Mouse (Mus musculus) cortical plate, adult 2 months (tissue): ENCODE measurements around the gene D330045A20Rik. TPM values are rescaled to one million over a fixed set of nuclear protein-coding genes. Genes with fewer than 3 reads are reported as not detected.

Source experiments
- H3K27ac ChIP-seq: fragments of 200-500 bp; 2 replicates; pipeline ENCODE4 v1.5.1; 2012; ENCODE audit warnings: low read length, control low read depth, inconsistent platforms; ENCODE audit not compliant: insufficient read depth
- H3K4me1 ChIP-seq: fragments of 200-500 bp; 2 replicates; pipeline ENCODE4 v1.6.1; 2011; ENCODE audit warnings: low read length; ENCODE audit not compliant: control insufficient read depth, insufficient read depth
- H3K4me3 ChIP-seq: fragments of 200-500 bp; 2 replicates; pipeline ENCODE4 v1.5.1; 2011; ENCODE audit warnings: mild to moderate bottlenecking, low read length, control low read depth; ENCODE audit not compliant: insufficient read depth
- CTCF ChIP-seq: fragments of 200-500 bp; IDR thresholded peaks from 2 replicates; pipeline ENCODE4 v1.5.1; 2011; ENCODE audit warnings: mild to moderate bottlenecking, control low read depth, low read length; ENCODE audit not compliant: insufficient read depth; ENCODE audit errors: extremely low read depth
- POLR2A ChIP-seq: fragments of 200-500 bp; IDR thresholded peaks from 2 replicates; pipeline ENCODE4 v1.6.1; 2011; ENCODE audit warnings: mild to moderate bottlenecking, low read length, control low read depth; ENCODE audit not compliant: insufficient read depth; ENCODE audit errors: extremely low read depth
- polyA plus RNA-seq: library from polyadenylated mRNA; depleted of rRNA; stranded (reverse); fragments of >200 nt; gene quantifications from 2 replicates; pipeline ENCODE4 v1.2.3, GENCODE M21; 2012

Gene D330045A20Rik
- polyA plus RNA-seq, 1 experiment: 0.33 TPM

- Histone ChIP-seq H3K27ac (no peak overlapping the region), H3K4me3 (no peak overlapping the region), H3K4me1 (no peaks in the 10 kb centered on the region)
- no peak for TF ChIP-seq CTCF
- TF ChIP-seq POLR2A: no peak
Observed at GRCm38 (mm10) chrX:139525724-139526123, 45.6 kb downstream of the D330045A20Rik start.

- Histone ChIP-seq H3K4me3 (no peak overlapping the region), H3K27ac (no peak overlapping the region), H3K4me1 (no peaks in the 10 kb centered on the region)
- no peak for TF ChIP-seq POLR2A
- TF ChIP-seq CTCF: no peak
Observed at GRCm38 (mm10) chrX:139526984-139527383, 46.8 kb downstream of the D330045A20Rik start.

GRCm38 (mm10) chrX:139529678-139530077 is 49.5 kb downstream of the D330045A20Rik start:
- no peak for TF ChIP-seq POLR2A
- no peak for TF ChIP-seq CTCF

GRCm38 (mm10) chrX:139532293-139532692 is 52.1 kb downstream of the D330045A20Rik start:
- Histone ChIP-seq H3K4me1 (no peaks in the 10 kb centered on the region), H3K4me3 (no peak overlapping the region), H3K27ac (no peak overlapping the region)
- TF ChIP-seq POLR2A: no peak
- no peak for TF ChIP-seq CTCF

More at GRCm38 (mm10) chrX:139529678-139530077, 49.5 kb downstream of the D330045A20Rik start:
- Histone ChIP-seq H3K4me3 (no peak overlapping the region), H3K27ac (no peak overlapping the region), H3K4me1 (no peaks in the 10 kb centered on the region)

GRCm38 (mm10) chrX:139537641-139538397 is 57.7 kb downstream of the D330045A20Rik start:
- Histone ChIP-seq H3K27ac (no peak overlapping the region), H3K4me1 (no peaks in the 10 kb centered on the region), H3K4me3 (no peak overlapping the region)
- no peak for TF ChIP-seq POLR2A

- Histone ChIP-seq H3K4me1 (no peaks in the 10 kb centered on the region), H3K4me3 (no peak overlapping the region), H3K27ac (no peak overlapping the region)
- TF ChIP-seq CTCF (no peak), POLR2A (no peak)
Observed at GRCm38 (mm10) chrX:139543726-139544125, 63.6 kb downstream of the D330045A20Rik start.

- TF ChIP-seq CTCF (no peak), POLR2A (no peak)
- Histone ChIP-seq H3K27ac (no peak overlapping the region), H3K4me1 (no peaks in the 10 kb centered on the region), H3K4me3 (no peak overlapping the region)
Observed at GRCm38 (mm10) chrX:139550456-139550855, 70.3 kb downstream of the D330045A20Rik start.

- no peak overlapping the region for H3K27ac ChIP-seq
- no peaks in the 10 kb centered on the region for H3K4me1 ChIP-seq
- H3K4me3 ChIP-seq: no peak overlapping the region
- no peak for TF ChIP-seq CTCF
- TF ChIP-seq POLR2A: no peak
Observed at GRCm38 (mm10) chrX:139552090-139552489, 71.9 kb downstream of the D330045A20Rik start.

GRCm38 (mm10) chrX:139562255-139562924 is 82.2 kb downstream of the D330045A20Rik start:
- TF ChIP-seq POLR2A (no peak), CTCF (no peak)
- Histone ChIP-seq H3K4me1 (no peaks in the 10 kb centered on the region), H3K4me3 (no peak overlapping the region), H3K27ac (no peak overlapping the region)
